Mouse (Mus musculus) CH12.LX (cell line): ENCODE results near the gene Pde1b. TPM values are rescaled to one million over a fixed set of nuclear protein-coding genes. Genes with fewer than 3 reads are reported as not detected.

Experiments
- DNase-seq: peaks from one replicate; pipeline ENCODE4 v3.0.0-alpha.2; 2013; ENCODE audit errors: extremely low read depth
- H3K27ac ChIP-seq: 2 replicates; pipeline ENCODE4 v1.5.1; 2012; ENCODE audit warnings: low read depth, mild to moderate bottlenecking, control low read depth, moderate library complexity; ENCODE audit not compliant: insufficient read depth
- H3K27me3 ChIP-seq: replicated peaks from 2 replicates; pipeline ENCODE3; 2012; ENCODE audit warnings: inconsistent platforms
- H3K36me3 ChIP-seq, 2 experiments: replicated peaks in 1 of 2; 2 replicates each; pipeline versions ENCODE3 to v1.6.1; 2012; ENCODE audit warnings: inconsistent platforms in 1 of 2, low read length in 1 of 2, mild to moderate bottlenecking in 1 of 2, mixed read lengths in 1 of 2, moderate library complexity in 1 of 2; ENCODE audit not compliant: control insufficient read depth in 1 of 2, insufficient read depth in 1 of 2
- H3K4me1 ChIP-seq, 2 experiments: 2 replicates each; pipeline ENCODE4 v1.6.1; 2012; ENCODE audit warnings: inconsistent platforms in 1 of 2, moderate library complexity in 1 of 2; ENCODE audit not compliant: insufficient read depth in 2 of 2, control insufficient read depth in 1 of 2
- H3K4me2 ChIP-seq: 2 replicates; pipeline ENCODE4 v1.6.1; 2012; ENCODE audit warnings: low read depth, mild to moderate bottlenecking, control low read depth; ENCODE audit not compliant: poor library complexity, insufficient read depth, severe bottlenecking
- H3K4me3 ChIP-seq, 3 experiments: fragments of 150-350 bp in 1 of 3; sonication (generic) in 1 of 3; replicated peaks in 1 of 3; 2 replicates each; pipeline versions ENCODE3 to v1.5.1; 2011 to 2012; ENCODE audit warnings: low read depth in 2 of 3, low read length in 2 of 3, mild to moderate bottlenecking in 2 of 3, moderate library complexity in 2 of 3, control low read depth in 1 of 3, improper control_type of control experiment in 1 of 3, inconsistent platforms in 1 of 3, mixed read lengths in 1 of 3; ENCODE audit not compliant: poor library complexity in 1 of 3
- H3K79me2 ChIP-seq: replicated peaks from 2 replicates; pipeline ENCODE4 v1.6.1; 2012; ENCODE audit warnings: mild to moderate bottlenecking, moderate library complexity; ENCODE audit not compliant: control insufficient read depth, poor library complexity, insufficient read depth, severe bottlenecking; ENCODE audit errors: extremely low read depth
- H3K9ac ChIP-seq: 2 replicates; pipeline ENCODE4 v1.6.1; 2012; ENCODE audit warnings: low read depth, mild to moderate bottlenecking, control low read depth, moderate library complexity; ENCODE audit not compliant: insufficient read depth
- H3K9me3 ChIP-seq: replicated peaks from 2 replicates; pipeline ENCODE3; 2012; ENCODE audit warnings: low read length, inconsistent platforms, mixed read lengths
- CTCF ChIP-seq, 2 experiments: IDR thresholded peaks in 1 of 2; conservative IDR thresholded peaks in 1 of 2; 2 replicates each; pipeline ENCODE4 v1.5.1; 2011 to 2012; ENCODE audit warnings: low read depth in 2 of 2, low read length in 2 of 2, improper control_type of control experiment in 1 of 2, inconsistent platforms in 1 of 2, mild to moderate bottlenecking in 1 of 2, moderate library complexity in 1 of 2
- EP300 ChIP-seq: IDR thresholded peaks from 2 replicates; pipeline ENCODE4 v1.6.1; 2011; ENCODE audit warnings: low read length, improper control_type of control experiment
- GABPA ChIP-seq: IDR thresholded peaks from 2 replicates; pipeline ENCODE4 v1.6.1; 2012; ENCODE audit warnings: low read depth, low read length, improper control_type of control experiment, inconsistent platforms; ENCODE audit not compliant: insufficient replicate concordance
- JUND ChIP-seq: conservative IDR thresholded peaks from 2 replicates; pipeline ENCODE4 v1.6.1; 2011; ENCODE audit warnings: low read depth, low read length, improper control_type of control experiment
- MAFK ChIP-seq: IDR thresholded peaks from 2 replicates; pipeline ENCODE4 v1.6.1; 2011; ENCODE audit warnings: low read length, improper control_type of control experiment; ENCODE audit not compliant: insufficient replicate concordance
- MAX ChIP-seq: IDR thresholded peaks from 2 replicates; pipeline ENCODE4 v1.6.1; 2011; ENCODE audit warnings: low read length, improper control_type of control experiment
- MAZ ChIP-seq: IDR thresholded peaks from 2 replicates; pipeline ENCODE4 v1.6.1; 2012; ENCODE audit warnings: low read depth, mild to moderate bottlenecking, inconsistent platforms, low read length, improper control_type of control experiment, moderate library complexity
- MXI1 ChIP-seq: IDR thresholded peaks from 2 replicates; pipeline ENCODE4 v1.6.1; 2011; ENCODE audit warnings: mild to moderate bottlenecking, low read depth, low read length, improper control_type of control experiment
- POLR2AphosphoS2 ChIP-seq: IDR thresholded peaks from 2 replicates; pipeline ENCODE4 v1.6.1; 2011; ENCODE audit warnings: low read depth, low read length, improper control_type of control experiment
- RCOR1 ChIP-seq: conservative IDR thresholded peaks from 2 replicates; pipeline ENCODE4 v1.6.1; 2012; ENCODE audit warnings: low read depth, mild to moderate bottlenecking, inconsistent platforms, low read length, improper control_type of control experiment
- SMC3 ChIP-seq: IDR thresholded peaks from 2 replicates; pipeline ENCODE4 v1.6.1; 2011; ENCODE audit warnings: low read depth, low read length, improper control_type of control experiment
- USF2 ChIP-seq: conservative IDR thresholded peaks from 2 replicates; pipeline ENCODE4 v1.6.1; 2011; ENCODE audit warnings: low read depth, low read length, improper control_type of control experiment
- ZKSCAN1 ChIP-seq: IDR thresholded peaks from 2 replicates; pipeline ENCODE4 v1.6.1; 2012; ENCODE audit warnings: low read depth, inconsistent platforms, low read length, improper control_type of control experiment, borderline replicate concordance
- ZMIZ1 ChIP-seq: IDR thresholded peaks from 2 replicates; pipeline ENCODE4 v1.6.1; 2012; ENCODE audit warnings: low read depth, mild to moderate bottlenecking, inconsistent platforms, low read length, improper control_type of control experiment
- ZNF384 ChIP-seq: IDR thresholded peaks from 2 replicates; pipeline ENCODE4 v1.6.1; 2012; ENCODE audit warnings: low read depth, low read length, improper control_type of control experiment, inconsistent platforms
- dilution Hi-C: fragments of 300-500 bp; cut with MboI; formaldehyde crosslinking; loops from 2 replicates; pipeline ENCODE4 v1.14.3; 2020; ENCODE audit warnings: low sequenced_read_pairs; ENCODE audit not compliant: extremely low pct_unique_long_range_greater_than_20kb, extremely low pct_ligation_motif_present
- in situ Hi-C: fragments of 300-500 bp; cut with MboI; formaldehyde crosslinking; loops from 3 replicates; pipeline ENCODE4 v1.14.3; 2019; ENCODE audit warnings: low sequenced_read_pairs, low pct_ligation_motif_present, low pct_unique_long_range_greater_than_20kb, mixed read lengths
- polyA plus RNA-seq: library from polyadenylated mRNA; unstranded; fragments of >175 nt; gene quantifications from 2 replicates; pipeline ENCODE4 v1.2.1, GENCODE M21; 2012; ENCODE audit warnings: low read depth; ENCODE audit not compliant: insufficient read length
- total RNA-seq, 2 experiments: library from RNA; depleted of rRNA; stranded (reverse); fragments of 300-350 nt in 1 of 2; fragments of >200 nt in 1 of 2; gene quantifications; 2 replicates each; pipeline ENCODE4 v1.2.3; 2012 to 2014

Pde1b gene
- total and polyA plus RNA-seq, 3 experiments: 14.2 to 36.7 (median 15.0) TPM

DNA sequence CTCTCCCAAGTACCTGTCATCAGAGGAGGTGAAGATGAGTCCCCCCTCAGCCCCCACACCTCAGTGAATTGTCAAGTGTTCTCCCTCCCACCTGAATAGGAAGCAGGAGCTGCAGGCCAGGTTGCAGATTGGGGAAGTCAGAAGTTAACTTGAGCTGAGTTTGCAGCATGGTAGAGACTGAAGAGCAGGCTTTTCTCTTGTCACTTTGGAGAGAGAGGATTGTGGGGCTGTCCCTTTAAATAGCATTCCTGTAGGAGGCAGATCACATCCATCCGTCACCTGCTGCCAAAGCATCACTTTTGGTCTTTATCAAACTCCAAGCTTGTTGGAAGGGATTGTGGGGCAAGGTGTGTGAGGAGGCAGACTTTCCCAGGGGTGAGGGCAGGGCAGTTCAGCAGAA is 2.1 kb upstream of the Pde1b start:
- no peaks in the 10 kb centered on the region for H3K27me3 ChIP-seq
- no peak for TF ChIP-seq POLR2AphosphoS2
- no peak for TF ChIP-seq ZKSCAN1
- no peak for TF ChIP-seq SMC3
- TF ChIP-seq, all 38 proteins: peak for 0
- Histone ChIP-seq H3K4me2 (no peak overlapping the region), H3K9ac (no peak overlapping the region), H3K27ac (no peak overlapping the region), H3K36me3 (peaks cover 59 to 99% of the 10 kb centered on the region in 2 experiments), H3K79me2 (no peaks in the 10 kb centered on the region), H3K4me3 (no peak overlapping the region), H3K9me3 (no peaks in the 10 kb centered on the region), H3K4me1 (peaks cover 0 to 7% of the 10 kb centered on the region in 2 experiments; a peak in 2 of 4 replicates)
- DNase-seq: no peak
- in situ Hi-C loops: no loop called here
- dilution Hi-C loops: no loop called here

DNA sequence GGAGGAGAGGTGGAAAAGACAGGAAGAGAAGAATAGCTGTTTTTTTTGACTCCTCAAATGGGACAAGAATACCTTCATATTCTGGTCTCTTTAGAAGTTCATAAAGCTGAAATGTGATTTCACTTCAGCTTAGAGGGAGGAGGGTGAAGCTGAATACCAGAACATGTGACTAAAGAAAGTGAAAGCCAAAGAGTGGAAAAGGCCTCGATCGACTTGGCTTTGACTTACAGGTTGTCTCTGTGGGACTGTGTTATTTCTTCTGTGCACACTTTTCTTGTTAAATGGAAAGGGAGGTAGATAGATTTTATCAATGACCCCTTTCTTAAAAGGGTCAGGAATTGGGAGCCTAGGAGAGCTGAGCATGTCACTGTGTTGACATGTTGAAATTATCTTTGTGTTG is 1.6 kb upstream of the Pde1b start:
- Histone ChIP-seq H3K9me3 (no peaks in the 10 kb centered on the region), H3K36me3 (peaks cover 57 to 98% of the 10 kb centered on the region in 2 experiments), H3K4me2 (no peak overlapping the region), H3K27ac (no peak overlapping the region), H3K79me2 (no peaks in the 10 kb centered on the region), H3K27me3 (no peaks in the 10 kb centered on the region), H3K4me3 (no peak overlapping the region), H3K9ac (no peak overlapping the region), H3K4me1 (peaks cover 0 to 7% of the 10 kb centered on the region in 2 experiments; a peak in 2 of 4 replicates)
- dilution Hi-C loops (no loop called here), in situ Hi-C loops (no loop called here)
- DNase-seq: no peak
- TF ChIP-seq ZMIZ1: no peak
- no peak for TF ChIP-seq EP300
- TF ChIP-seq CTCF (conservative IDR thresholded peaks at IDR 0.05 in 1 of 2, IDR thresholded peaks at IDR 0.05 in 1 of 2; ENCODE audit: low read depth in 2 of 2, low read length in 2 of 2): no peak
- TF ChIP-seq MAFK: no peak
- no peak for TF ChIP-seq MAX
- no peak for TF ChIP-seq RCOR1
- TF ChIP-seq MXI1: no peak
- no peak for TF ChIP-seq SMC3
- no peak for TF ChIP-seq GABPA
- TF ChIP-seq MAZ: no peak
- TF ChIP-seq ZKSCAN1: no peak
- no peak for TF ChIP-seq JUND
- no peak for TF ChIP-seq POLR2AphosphoS2
- TF ChIP-seq ZNF384: no peak
- no peak for TF ChIP-seq USF2
